Mouse (Mus musculus) heart, postnatal 0 days (tissue): ENCODE results near the gene Ccdc40. TPM values are rescaled to one million over a fixed set of nuclear protein-coding genes. Genes with fewer than 3 reads are reported as not detected.

Experiments used
- ATAC-seq: fragments of 200-750 bp; cut with Nextera tagmentation; 2 replicates; pipeline ENCODE4 v1.8.0; 2017; ENCODE audit warnings: low read depth, moderate number of reproducible peaks, moderate library complexity; ENCODE audit not compliant: insufficient read depth
- DNase-seq: peaks from one replicate; pipeline ENCODE4 v3.0.0-alpha.2; 2016; ENCODE audit warnings: low spot score
- H3K27ac ChIP-seq: fragments of 300-500 bp; sonication (generic); 2 replicates; pipeline ENCODE4 v1.5.1; 2014; ENCODE audit warnings: low read depth, mild to moderate bottlenecking
- H3K27me3 ChIP-seq: fragments of 300-500 bp; sonication (generic); 2 replicates; pipeline ENCODE4 v1.6.1; 2014; ENCODE audit warnings: low read length, mixed read lengths; ENCODE audit not compliant: control insufficient read depth, insufficient read depth
- H3K36me3 ChIP-seq: fragments of 300-500 bp; sonication (generic); replicated peaks from 2 replicates; pipeline ENCODE4 v1.6.1; 2014; ENCODE audit warnings: low read length, mixed read lengths; ENCODE audit not compliant: control insufficient read depth, insufficient read depth
- H3K4me1 ChIP-seq: fragments of 300-500 bp; sonication (generic); 2 replicates; pipeline ENCODE4 v1.6.1; 2014; ENCODE audit warnings: antibody characterized with exemption; ENCODE audit not compliant: control insufficient read depth, insufficient read depth
- H3K4me2 ChIP-seq: fragments of 300-500 bp; sonication (generic); 2 replicates; pipeline ENCODE4 v1.6.1; 2014; ENCODE audit warnings: low read depth, mild to moderate bottlenecking, low read length, moderate library complexity
- H3K4me3 ChIP-seq: fragments of 300-500 bp; sonication (generic); 2 replicates; pipeline ENCODE4 v1.5.1; 2014; ENCODE audit warnings: low read depth, low read length
- H3K9ac ChIP-seq: fragments of 300-500 bp; sonication (generic); replicated peaks from 2 replicates; pipeline ENCODE4 v1.6.1; 2014; ENCODE audit warnings: low read depth, low read length, mixed read lengths
- H3K9me3 ChIP-seq: fragments of 300-500 bp; sonication (generic); replicated peaks from 2 replicates; pipeline ENCODE4 v1.6.1; 2016; ENCODE audit warnings: low read length; ENCODE audit not compliant: control insufficient read depth
- CTCF ChIP-seq: IDR thresholded peaks from 2 replicates; pipeline ENCODE4 v1.5.1; 2016; ENCODE audit warnings: antibody characterized with exemption, control low read depth, low read depth
- EP300 ChIP-seq: IDR thresholded peaks from 2 replicates; pipeline ENCODE4 v1.6.1; 2016; ENCODE audit warnings: antibody characterized with exemption, low read depth
- WGBS: fragments of 180-500 bp; shearing (Covaris S2); extraction: QIAGEN DNeasy Blood & Tissue Kit; methylation state at CpG from one replicate; pipeline ENCODE4 v1.1.7; 2014; 5-methylcytosine and 5-hydroxymethylcytosine counted together
- polyA plus RNA-seq: library from polyadenylated mRNA; unstranded; fragments of >200 nt; fragmentation: Nextera tagmentation; extraction: Ambion mirVana; gene quantifications from 2 replicates; pipeline ENCODE4 v1.2.1, GENCODE M21; 2015
- total RNA-seq: library from RNA; depleted of rRNA; stranded (reverse); fragments of >200 nt; gene quantifications from 2 replicates; pipeline ENCODE4 v1.2.3, GENCODE M21; 2014; ENCODE audit warnings: low replicate concordance

Ccdc40 gene
- total and polyA plus RNA-seq, 2 experiments from 2014 or later, result 0.68 TPM; not detected in 1

DNA sequence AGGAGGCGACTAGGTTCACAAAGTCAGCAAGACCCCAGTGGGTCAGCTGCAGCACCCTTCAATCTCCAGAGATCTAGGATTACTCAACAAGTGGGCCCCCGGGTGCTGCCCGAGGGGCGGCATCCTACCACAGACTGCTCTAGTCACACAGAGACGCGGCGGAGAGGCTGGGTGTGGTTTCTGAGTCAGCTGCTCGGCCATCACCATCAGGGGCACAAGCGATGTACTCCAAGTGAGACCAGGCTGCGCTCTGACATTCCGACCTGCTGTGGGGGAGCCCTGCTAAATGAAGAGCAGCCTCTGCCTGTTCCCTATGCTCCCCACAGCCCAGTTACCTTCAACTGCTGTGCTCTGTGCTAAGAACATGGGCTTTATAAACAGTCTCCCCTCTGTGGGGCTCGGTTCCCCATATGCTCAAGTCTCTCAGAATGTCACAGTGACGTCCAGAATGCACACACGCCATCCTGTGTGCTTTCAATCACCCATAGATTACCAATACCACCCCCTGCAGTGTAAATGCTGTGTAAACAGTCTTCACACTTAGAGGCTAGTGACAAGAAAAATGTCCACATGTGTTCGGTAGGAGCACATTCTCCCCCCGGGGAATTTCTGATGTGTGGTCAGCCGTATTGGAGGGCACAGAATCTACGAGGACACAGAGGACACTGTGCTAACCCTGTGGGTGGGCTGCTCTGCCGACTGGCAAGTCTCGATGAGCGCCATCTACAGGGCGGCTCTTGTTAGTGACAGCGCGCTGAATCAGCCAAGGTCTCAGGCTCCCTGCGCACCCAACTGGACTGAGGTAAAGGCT, 41.2 kb upstream of the Ccdc40 start:
- Histone ChIP-seq H3K27ac (no peak overlapping the region), H3K9me3 (no peaks in the 10 kb centered on the region), H3K4me2 (no peak overlapping the region), H3K4me3 (no peak overlapping the region), H3K4me1 (0 out of 2 replicates have a peak, but pooled peaks cover 7% of the 10 kb centered on the region), H3K36me3 (no peaks in the 10 kb centered on the region), H3K27me3 (no peaks in the 10 kb centered on the region), H3K9ac (no peak overlapping the region)
- DNase-seq (peak; percentile 81), ATAC-seq (peak; percentile 60)
- 44% methylated on average over 25 of the region's 25 CpGs for WGBS
- peak; percentile 70 for TF ChIP-seq CTCF
- TF ChIP-seq EP300, result no peak

DNA sequence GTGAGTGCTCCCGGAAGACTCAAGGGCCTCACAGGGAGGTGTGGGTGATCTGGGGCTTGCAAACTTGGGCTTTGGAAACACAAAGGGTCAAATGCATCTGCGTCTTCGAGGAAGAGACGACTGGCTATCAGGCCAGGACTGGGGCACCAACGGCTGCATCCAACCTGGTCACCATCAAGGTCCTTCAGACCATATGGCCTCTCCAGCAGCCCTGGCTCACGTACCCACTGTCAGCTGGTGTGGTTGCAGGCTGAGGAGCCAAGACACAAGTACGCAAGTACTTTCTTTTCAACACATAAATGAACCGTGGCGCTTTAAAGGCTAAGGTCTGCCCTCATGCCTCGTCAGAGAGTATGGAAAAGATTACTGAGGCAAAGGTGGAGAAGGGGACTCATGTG, 40.6 kb upstream of the Ccdc40 start:
- H3K9ac ChIP-seq, result no peak overlapping the region
- no peaks in the 10 kb centered on the region for H3K27me3 ChIP-seq
- 75% methylated on average over 10 of the region's 10 CpGs for WGBS
- no peak overlapping the region for H3K27ac ChIP-seq
- ATAC-seq, result no peak
- no peak overlapping the region for H3K4me2 ChIP-seq
- 0 out of 2 replicates have a peak, but pooled peaks cover 7% of the 10 kb centered on the region for H3K4me1 ChIP-seq
- H3K4me3 ChIP-seq, result no peak overlapping the region
- DNase-seq, result no peak
- TF ChIP-seq EP300, result no peak
- TF ChIP-seq CTCF, result no peak
- no peaks in the 10 kb centered on the region for H3K9me3 ChIP-seq
- no peaks in the 10 kb centered on the region for H3K36me3 ChIP-seq

DNA sequence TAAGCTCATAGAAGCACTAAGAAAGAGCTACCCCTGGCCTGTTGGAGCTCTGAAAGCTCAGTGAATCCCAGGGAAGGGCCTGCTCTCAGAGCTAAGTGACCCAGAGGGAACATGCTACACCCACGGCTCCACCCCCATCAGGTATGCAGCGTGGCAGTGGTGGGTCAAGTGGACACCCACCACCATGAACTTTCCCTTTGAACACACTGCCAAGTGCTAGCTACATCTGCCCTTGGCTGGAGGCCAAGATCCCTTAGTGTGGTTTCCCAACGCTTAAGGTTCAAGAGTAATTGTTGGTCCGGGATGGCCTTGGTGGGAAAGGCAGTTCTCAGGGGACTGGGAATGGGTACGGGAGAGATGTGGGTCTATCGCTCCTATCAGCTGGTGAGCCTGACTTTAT, 40.0 kb upstream of the Ccdc40 start:
- Histone ChIP-seq H3K4me3 (no peak overlapping the region), H3K4me1 (0 out of 2 replicates have a peak, but pooled peaks cover 7% of the 10 kb centered on the region), H3K4me2 (no peak overlapping the region), H3K27ac (no peak overlapping the region), H3K36me3 (no peaks in the 10 kb centered on the region), H3K9me3 (no peaks in the 10 kb centered on the region), H3K27me3 (no peaks in the 10 kb centered on the region), H3K9ac (no peak overlapping the region)
- WGBS, result 33% methylated on average over 6 of the region's 6 CpGs
- TF ChIP-seq EP300 (no peak), CTCF (no peak)
- ATAC-seq (no peak), DNase-seq (no peak)

GRCm38 (mm10) chr11:119189319-119189718, 39.1 kb upstream of the Ccdc40 start:
- no peak overlapping the region for H3K4me2 ChIP-seq
- H3K27ac ChIP-seq, result no peak overlapping the region
- DNase-seq (no peak), ATAC-seq (no peak)
- H3K9me3 ChIP-seq, result no peaks in the 10 kb centered on the region
- no peak overlapping the region for H3K4me3 ChIP-seq
- no peak overlapping the region for H3K9ac ChIP-seq
- H3K36me3 ChIP-seq, result no peaks in the 10 kb centered on the region
- 0 out of 2 replicates have a peak, but pooled peaks cover 7% of the 10 kb centered on the region for H3K4me1 ChIP-seq
- TF ChIP-seq CTCF (no peak), EP300 (no peak)
- WGBS, result 90% methylated on average over 3 of the region's 3 CpGs
- H3K27me3 ChIP-seq, result no peaks in the 10 kb centered on the region

- H3K4me3 ChIP-seq, result no peak overlapping the region
- H3K4me1 ChIP-seq, result 0 out of 2 replicates have a peak, but pooled peaks cover 7% of the 10 kb centered on the region
- 25% methylated on average over 11 of the region's 11 CpGs for WGBS
- TF ChIP-seq CTCF (peak; percentile 87), EP300 (no peak)
- DNase-seq (peak; percentile 86), ATAC-seq (peak; percentile 70)
- no peaks in the 10 kb centered on the region for H3K9me3 ChIP-seq
- no peaks in the 10 kb centered on the region for H3K27me3 ChIP-seq
- no peak overlapping the region for H3K4me2 ChIP-seq
- H3K36me3 ChIP-seq, result no peaks in the 10 kb centered on the region
- no peak overlapping the region for H3K27ac ChIP-seq
- no peak overlapping the region for H3K9ac ChIP-seq
These were observed 37.9 kb upstream of the Ccdc40 start for GRCm38 (mm10) chr11:119190498-119190897.
